Mouse (Mus musculus) heart, postnatal 36 days (tissue): ENCODE data around the gene Mmp15. TPM values are rescaled to one million over a fixed set of nuclear protein-coding genes. Genes with fewer than 3 reads are reported as not detected.

ENCODE experiments used
- DNase-seq, 2 experiments: peaks; one replicate each; pipeline ENCODE4 v3.0.0; 2021 to 2022
- intact Hi-C: fragments of 180-260 bp; cut with DNase I; formaldehyde crosslinking; loops from one replicate; pipeline ENCODE4 v1.15.1; 2025
- total RNA-seq, 2 experiments: library from RNA; stranded (reverse); gene quantifications; 2 replicates each; pipeline ENCODE4 v1.2.3; 2021

The Mmp15 gene
- total RNA-seq, 2 experiments from 2014 or later, result 58.7 to 67.8 TPM

- intact Hi-C loops, result no loop called here
- DNase-seq, result no peak
Measured at GRCm38 (mm10) chr8:95411309-95411972, 59.4 kb downstream of the Mmp15 start.

DNA sequence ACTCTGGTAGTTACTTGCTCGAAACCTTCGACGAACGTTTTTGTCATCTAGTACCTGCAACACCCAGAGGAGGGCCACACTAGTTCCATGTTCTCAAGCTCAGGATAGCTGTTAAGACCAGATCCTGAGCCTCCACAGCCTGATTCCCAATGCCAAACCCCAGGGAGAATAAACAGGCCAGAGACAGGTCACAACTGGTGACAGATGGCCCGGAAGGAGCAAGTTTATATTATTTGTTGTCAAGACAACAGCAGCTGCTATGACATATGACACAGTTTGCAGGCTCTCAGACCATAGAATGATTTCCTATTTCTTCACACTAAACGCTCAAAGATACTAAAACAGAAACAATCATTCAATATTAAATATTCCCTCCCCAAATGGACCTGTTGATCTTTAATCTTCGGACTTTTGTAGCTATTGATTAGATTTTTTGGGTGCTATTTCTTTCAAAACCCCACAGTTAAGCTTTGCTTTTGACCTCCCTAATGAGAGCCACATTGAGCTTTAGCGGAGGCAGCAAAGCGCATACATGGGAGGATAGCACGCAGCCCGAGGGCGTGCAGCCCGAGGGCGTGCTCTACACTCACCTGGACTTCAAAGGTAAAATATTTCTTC lies 70.2 kb downstream of the Mmp15 start:
- intact Hi-C loops, result no loop called here
- no peak for DNase-seq

Other genes with a start within 250 kb of the Mmp15 start
- gene Kifc3, start 149.5 kb upstream of the Mmp15 start, total RNA-seq, result 10 to 100 TPM; 65.4 to 71.2 TPM
- under 1 TPM; 0.64 to 0.98 TPM for gene Cngb1, start 45.7 kb upstream of the Mmp15 start, total RNA-seq
- gene Tepp, start 41.7 kb upstream of the Mmp15 start, total RNA-seq, result not detected
- 1 to 10 TPM; 8.1 to 8.7 TPM for gene Zfp319, start 20.3 kb upstream of the Mmp15 start, total RNA-seq
- 10 to 100 TPM; 13.6 to 18.9 TPM for gene Usb1, start 20.0 kb upstream of the Mmp15 start, total RNA-seq
- 10 to 100 TPM; 24.2 to 25.9 TPM for gene Cfap20, start 82.6 kb downstream of the Mmp15 start, total RNA-seq
- 10 to 100 TPM; 32.9 to 36.3 TPM for gene Csnk2a2, start 137.8 kb downstream of the Mmp15 start, total RNA-seq
- gene Ccdc113, start 181.8 kb downstream of the Mmp15 start, total RNA-seq, result not detected
- gene Prss54, start 224.1 kb downstream of the Mmp15 start, total RNA-seq, result not detected